Mouse (Mus musculus): ENCODE results near the gene Btaf1.

GRCm38 (mm10) chr19:36909150-36909549, 16.7 kb upstream of the Btaf1 start:
- TF ChIP-seq CTCF (IDR thresholded peaks at IDR 0.05; ENCODE audit: extremely low read depth, insufficient read depth, insufficient read length, insufficient replicate concordance) (no peak), POLR2A (IDR thresholded peaks at IDR 0.05; ENCODE audit: low read depth, low read length) (no peak)
